Mouse (Mus musculus) frontal cortex, postnatal 36 days (tissue): ENCODE results near the gene Rpain.

Source experiments
- DNase-seq, 2 experiments: peaks; one replicate each; pipeline ENCODE4 v3.0.0; 2022; ENCODE audit warnings: low spot score in 2 of 2

Rpain gene

DNA sequence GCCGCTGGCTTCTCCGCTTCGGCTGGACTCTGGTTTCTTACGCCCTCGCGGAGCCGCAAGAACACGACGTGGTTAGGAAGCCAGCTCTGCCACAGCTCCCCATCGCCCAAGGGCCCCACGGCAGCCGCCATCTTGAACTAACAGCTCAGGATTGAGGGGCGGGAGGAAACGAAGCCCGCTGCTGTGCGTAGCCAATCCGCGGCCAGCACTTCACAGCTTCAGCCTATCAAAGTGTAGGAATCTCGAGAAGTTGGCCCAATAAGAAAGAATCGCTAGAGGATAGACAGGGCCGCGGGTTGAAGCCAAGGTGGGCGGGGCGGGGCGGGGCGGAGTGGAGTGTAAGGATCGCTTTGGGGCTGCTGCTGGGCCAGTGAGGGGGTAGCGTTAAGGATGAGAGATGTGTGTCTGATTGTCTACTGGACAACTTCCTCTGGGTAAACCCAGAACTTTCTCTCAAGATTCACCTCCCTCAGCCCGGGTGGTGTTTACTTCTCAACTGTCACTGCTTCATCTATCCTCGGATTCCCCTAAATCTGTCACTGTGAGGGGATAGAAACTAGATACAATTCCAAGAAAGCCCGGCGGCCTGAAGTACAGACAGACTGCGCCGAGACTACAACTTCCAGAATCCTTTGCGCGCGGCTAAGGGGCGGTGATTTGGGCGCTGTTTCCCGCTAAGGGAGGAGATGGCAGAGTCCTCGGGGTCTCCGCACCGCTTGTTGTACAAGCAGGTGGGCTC is at the start of gene Rpain, which contains the start of gene Nup88:
Gene Rpain (plus strand): TSS at position 393 of the 739 bp plus-strand sequence.
Gene Nup88 (minus strand): TSS at position 153 of the 739 bp plus-strand sequence.
- DNase-seq: peak; percentile 92 to 96

DNA sequence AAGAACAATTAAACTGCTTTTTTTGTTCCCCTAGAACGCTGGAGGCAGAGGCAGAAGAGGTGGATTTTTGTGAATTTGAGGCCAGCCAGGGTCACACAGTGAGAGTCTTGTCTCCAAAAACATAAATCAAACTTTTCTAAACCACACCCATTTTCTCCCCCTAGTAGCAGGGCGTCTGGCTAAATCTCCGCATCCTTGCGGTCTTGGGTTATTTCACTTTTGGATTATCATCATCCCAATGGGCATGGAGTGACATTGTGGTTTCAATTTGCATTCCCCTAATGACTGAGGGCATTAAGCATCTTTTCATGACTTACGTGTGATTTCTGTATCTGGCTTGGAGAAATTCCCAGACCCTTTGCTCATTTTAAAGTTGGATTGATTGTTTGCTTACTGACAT is 38.6 kb upstream of the Rpain start:
- no peak for DNase-seq

DNA sequence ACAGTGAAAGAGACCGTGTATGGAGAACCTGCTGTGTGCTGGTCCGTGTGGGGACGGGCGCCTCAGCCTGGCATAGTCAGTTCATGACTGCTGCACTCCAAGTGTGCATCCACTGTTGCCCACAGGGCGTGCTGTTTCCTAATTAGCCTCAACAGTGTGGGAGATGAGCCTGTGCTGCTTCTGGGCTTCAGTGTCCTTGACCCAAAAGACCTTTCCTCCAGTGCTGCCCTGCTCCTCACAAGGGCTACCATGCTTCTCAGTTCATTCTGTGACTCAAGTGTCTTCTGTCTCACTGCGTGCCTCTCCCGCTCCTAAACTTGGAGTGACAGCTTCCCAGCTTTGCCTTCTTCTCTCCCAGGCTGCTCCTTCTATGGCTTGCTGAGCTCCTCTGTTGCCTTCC is 34.7 kb upstream of the Rpain start:
- no peak for DNase-seq

DNA sequence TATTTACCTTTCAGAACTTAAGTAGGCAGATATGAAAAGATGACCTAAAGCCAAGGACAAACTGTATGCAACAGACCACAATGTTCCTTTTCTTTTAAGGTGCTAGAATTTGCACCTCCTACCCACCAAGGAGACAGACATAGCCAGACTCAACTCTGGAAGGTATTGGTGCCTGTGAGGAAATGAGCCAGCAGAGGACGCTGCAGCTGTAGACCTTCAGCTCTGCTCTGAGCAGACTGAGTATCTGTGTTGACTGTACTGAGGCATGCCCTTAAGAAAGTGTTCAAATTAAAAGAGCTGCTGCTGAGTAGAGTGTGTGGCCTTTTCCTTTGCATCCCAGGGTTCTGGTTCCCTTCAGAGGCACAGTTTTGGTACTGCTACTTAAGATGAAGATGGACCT is 27.4 kb upstream of the Rpain start:
- no peak for DNase-seq

DNA sequence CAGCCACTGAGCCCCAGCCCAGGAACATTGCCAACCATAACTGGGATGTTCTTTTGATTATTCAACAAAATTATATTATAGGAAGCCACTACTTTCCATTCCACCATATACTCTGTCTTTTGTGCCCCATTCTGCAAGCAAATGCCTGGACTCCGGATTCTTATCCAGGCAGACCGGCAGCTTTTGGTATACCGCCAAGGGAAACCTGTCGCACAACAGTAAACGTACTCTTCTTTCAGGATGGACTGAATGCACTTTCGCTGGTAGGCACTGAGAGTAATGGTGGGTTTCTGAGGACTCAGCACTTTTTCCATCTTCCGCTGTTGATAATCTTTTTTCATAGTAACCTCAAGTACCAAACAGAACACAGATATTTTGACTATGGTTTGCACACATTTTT is 26.4 kb upstream of the Rpain start:
- no peak for DNase-seq

DNA sequence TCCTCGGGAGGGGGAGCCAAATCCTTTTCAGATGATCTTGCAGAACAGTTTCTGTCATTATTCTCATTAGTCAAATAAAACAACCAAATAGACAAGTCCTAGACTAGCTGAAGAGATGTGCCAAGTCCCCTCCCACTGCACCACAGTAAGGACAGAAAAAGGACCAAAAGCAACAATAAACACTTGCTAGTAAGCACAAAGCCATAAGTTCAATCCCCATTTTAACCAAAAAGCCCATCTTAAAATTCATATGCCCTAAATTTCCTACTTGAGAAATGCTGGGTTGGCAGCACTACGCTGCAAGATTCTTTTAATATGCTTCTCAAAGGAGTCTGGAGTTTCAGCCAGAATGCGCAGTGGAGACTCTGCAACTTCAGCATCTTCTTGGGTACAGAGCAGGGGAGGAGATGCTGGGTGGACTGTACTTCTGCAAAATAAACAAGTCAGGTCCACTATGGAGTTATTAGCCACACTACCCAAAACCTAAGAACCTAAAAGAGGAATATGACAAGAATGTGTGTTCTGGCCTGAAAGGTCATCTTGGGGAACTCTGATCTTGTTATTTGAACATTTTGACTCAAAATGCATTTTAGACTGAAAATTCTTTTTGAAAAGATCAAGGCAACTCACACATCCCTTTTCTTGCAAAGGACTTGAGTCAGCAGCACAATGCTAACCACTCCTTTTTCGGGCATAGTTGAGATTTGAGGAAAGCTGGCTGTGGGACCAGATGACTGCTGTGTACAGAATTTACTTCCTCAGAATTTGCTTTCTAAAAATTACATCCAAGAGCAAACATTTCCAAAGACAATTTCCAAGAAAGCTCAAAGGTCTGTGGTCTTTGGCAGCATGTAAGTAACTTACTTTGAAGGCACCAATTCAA is 24.8 kb upstream of the Rpain start:
- DNase-seq: no peak

DNA sequence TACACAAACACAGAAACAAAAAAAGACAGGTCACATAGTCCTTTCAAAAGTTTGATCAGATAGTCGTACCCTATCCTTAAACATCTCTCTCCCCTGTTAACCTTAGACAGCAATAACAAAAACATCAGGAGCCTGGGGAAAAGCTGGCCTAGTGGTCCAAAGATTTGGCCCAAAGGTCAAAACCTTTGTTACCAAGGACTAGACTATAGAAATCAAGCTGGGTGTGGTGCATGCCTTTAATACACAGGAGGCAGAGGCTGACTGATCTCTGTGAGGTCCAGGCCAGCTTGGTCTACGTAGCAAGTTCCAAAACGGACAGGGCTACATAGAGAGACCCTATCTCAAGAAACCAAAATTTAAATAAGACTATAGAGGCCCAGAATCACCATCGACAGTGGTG is 15.3 kb upstream of the Rpain start:
- no peak for DNase-seq

DNA sequence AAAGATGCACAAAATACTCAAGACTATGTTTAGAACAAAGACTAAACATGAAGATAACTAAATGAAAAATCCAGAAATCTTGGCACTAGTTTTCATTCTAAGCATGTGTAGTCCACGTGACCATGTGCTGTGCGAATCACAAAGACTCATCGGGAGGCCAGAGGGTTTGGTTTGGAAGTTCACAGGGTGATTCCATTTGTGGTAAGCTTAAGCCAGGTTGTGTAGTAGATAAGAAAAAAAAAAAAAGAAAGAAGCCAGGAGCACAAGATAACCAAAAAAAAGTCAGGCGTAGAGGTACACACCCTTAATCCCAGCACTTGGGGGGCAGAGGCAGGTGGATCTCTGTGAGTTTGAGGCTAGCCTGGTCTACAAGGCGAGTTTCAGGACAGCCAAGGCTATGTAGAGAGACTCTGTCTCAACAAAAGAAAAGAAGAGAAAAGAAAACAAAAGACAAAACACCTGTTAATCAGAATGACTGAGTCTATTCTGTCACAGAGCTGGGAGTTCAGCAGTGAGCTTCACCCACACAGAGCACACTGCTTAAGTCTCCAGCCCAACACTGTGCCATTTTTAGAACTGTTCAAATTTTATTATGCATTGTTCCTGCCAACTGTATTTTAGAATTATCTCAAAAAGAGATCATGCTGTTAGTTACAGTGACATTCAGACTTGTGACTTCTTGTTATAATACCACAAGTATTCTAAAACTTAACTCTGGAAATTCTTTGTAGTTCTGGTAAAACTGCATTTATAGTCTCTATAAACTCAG is 9.0 kb upstream of the Rpain start:
- DNase-seq: no peak

GRCm38 (mm10) chr11:70964222-70964907 is 5.6 kb upstream of the Rpain start:
- no peak for DNase-seq

DNA sequence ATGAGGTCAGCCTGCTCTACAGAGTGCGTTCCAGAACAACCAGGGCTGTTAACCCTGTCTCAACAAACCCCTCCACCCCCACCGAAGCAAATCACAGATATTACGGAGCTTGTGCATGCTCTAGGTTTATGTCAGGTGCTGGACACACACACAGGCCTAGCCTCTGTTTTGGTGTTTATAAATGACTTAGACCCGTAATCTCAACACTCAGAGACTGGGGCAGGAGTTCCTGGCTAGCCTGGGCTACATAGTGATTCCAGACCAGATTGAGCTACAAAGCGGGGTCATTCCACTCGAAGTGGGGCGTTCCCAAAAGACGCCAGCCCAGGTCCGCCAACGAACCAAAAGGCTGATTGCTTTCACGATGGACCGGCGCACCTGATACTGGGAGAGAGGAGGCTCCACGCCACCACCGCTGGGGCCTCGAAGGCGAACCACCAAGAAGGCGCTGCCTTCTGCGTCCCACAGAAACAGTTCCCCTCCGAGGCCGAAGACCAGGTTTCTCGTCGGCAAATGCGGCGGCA is 680 bp upstream of the Rpain start:
- DNase-seq: no peak

GRCm38 (mm10) chr11:70970560-70971540 is 837 bp downstream of the Rpain start:
- no peak for DNase-seq

DNA sequence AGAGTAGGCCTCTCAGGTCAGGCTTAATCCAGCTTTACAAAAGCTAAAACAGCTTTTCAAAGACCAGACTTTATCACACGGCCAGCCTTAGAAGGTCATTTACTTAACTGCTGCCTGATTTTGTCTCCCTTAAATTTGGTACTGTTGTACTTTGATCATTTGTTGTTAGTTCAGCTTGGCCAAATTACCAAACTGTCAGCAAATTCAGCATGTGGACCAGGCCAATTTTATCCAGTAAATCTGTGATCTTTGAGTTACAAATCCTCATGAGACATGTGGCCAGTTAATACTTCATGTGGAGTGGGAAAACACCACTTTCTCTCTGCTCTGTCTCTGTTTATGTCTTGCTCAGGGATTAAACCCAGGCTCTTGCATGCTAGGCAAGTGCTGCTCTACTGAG is 2.6 kb downstream of the Rpain start:
- DNase-seq: no peak

GRCm38 (mm10) chr11:70973947-70974346 is 3.9 kb downstream of the Rpain start:
- DNase-seq: no peak

GRCm38 (mm10) chr11:70975193-70975592 is 5.2 kb downstream of the Rpain start:
- DNase-seq: peak; percentile 15 to 35

- DNase-seq: no peak
These were observed 7.3 kb downstream of the Rpain start for GRCm38 (mm10) chr11:70977293-70977692.

GRCm38 (mm10) chr11:70980232-70980631 is 10.2 kb downstream of the Rpain start:
- DNase-seq: no peak

- no peak for DNase-seq
These were observed 10.9 kb downstream of the Rpain start for GRCm38 (mm10) chr11:70980751-70981510.

- DNase-seq: no peak
These were observed 12.0 kb downstream of the Rpain start for GRCm38 (mm10) chr11:70982030-70982429.

DNA sequence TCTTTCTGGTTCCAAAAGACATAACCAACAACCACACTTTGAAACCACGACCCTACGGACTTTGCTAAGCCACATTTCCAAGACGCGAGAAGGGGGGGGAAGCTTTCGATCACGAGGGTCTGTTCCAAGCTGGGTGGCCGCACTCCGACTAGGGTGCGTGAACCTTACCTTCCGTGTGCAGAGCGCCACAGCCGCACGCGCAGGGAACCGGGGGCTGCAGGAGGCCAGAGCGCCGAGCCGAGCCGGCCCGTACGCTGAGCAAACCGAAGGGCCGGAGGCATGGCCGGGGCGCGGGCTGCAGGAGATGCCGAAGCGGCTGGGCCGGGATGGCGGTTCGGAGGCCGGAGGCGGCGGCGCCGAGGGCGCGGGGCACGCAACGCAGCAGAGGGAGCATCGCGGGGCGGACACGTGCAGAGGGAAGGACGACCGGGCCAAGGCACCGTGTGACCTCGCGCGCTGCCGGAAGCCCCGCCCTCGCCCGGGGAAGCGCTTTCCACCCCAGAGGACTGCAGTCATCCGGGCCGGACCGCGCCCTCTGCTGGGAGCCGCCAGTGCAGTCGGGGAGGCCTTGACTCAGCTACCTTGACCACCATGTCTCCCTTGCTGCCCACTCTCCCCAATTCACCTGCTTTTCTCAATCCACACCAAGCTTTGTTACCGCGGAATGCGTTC is 12.7 kb downstream of the Rpain start, which contains the start of gene C1qbp:
Gene C1qbp (minus strand): TSS at position 470 of the 672 bp plus-strand sequence.
- DNase-seq: peak; percentile 92
